Mouse (Mus musculus): ENCODE data around the gene Ccdc148.

The Ccdc148 gene

GRCm38 (mm10) chr2:58773833-58774232, 386.6 kb downstream of the Ccdc148 start:
- DNase-seq, result no peak

All from kidney, adult 8-10 months (tissue).